Mouse (Mus musculus): ENCODE results near the gene Matk.

GRCm38 (mm10) chr10:81245166-81245565 is 7.6 kb upstream of the Matk start:
- TF ChIP-seq CTCF (IDR thresholded peaks at IDR 0.05; ENCODE audit: low read depth) (no peak), EP300 (IDR thresholded peaks at IDR 0.05; ENCODE audit: low read depth) (no peak)
